Mouse (Mus musculus): ENCODE results near the gene Uvssa.

Uvssa gene

GRCm38 (mm10) chr5:33378302-33378854 lies at the start of gene Uvssa:
Gene Uvssa (plus strand): TSS chr5:33378549.
- DNase-seq (ENCODE audit: low read depth in 2 of 2, low spot score in 2 of 2) = peak; percentile 99

DNA sequence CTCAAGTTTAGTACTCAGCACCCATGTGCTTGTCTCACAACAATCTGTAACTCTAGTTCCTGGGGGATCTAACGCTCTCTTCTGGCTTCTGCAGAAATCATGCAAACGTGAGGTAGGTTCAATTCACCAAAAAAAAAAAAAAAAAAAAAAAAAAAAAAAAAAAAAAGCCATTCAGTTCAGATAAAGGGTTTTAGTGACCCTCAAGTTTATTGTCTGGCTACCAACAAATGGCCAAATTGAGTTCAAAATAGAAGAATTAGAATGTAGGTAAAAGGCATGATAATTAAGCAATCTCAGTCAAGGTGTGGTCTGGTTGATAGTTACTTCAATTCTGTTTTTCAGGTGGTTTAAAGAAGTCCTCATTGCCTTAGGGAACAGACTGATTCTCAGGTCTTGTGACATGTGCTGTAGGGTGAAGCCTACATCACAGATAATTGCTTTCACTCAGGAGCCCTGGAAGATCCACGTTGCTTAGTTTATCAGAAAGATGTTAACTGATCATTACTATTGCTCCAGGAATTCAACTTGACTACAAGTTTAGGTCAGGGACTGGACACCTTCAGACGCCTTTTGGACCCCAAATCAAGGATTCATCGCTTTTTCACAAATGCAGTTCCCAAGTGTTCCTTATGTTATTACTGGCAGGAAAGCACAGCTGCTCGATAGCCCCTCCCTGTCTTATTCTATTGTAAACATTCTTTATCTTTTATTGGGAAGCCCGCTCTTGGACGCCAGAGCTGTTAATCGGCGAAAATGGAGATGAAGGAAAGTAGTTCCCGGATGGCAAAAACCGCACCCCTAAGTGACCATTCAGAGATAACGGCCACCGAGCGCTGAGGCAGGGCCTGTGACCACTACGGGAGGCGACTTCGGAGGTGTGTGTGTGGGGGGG lies 43.7 kb upstream of the Uvssa start:
- DNase-seq (ENCODE audit: low read depth in 2 of 2, low spot score in 2 of 2) = no peak

DNA sequence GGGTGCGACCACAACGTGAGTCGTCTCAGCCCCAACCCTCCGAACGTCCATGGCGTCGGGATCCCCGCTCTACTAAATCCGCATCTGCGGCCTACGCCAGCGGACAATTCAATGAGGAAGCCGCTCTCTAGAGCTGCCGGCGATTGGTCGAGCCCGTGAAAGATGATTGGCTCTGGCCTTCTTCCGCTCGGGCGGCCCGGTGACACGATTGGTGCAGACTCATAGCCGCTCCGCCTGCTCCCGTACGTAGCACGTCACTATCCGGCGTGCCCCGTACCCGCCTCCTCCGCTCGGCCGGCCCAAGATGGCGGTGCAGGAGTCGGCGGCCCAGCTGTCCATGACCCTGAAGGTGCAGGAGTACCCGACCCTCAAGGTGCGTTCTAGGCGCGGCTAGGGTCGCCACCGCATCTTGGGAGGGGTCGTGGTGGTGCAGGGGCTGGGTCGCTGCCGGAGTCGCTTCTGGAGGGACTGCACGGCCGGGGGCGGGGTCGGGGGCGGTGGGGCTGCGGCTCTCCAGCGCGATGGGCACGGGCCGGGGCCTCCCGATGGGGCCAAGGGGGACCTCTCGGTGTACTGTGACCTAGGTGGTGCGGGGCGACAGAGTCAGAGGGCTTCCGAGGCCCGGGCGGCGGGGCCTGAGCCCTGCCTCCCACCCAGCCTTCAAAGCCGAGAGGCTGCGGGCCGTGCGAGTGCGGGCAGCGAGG lies 42.9 kb upstream of the Uvssa start, which contains the start of gene Maea:
Maea (plus strand) TSS at position 237 of the 704 bp plus-strand sequence.
- DNase-seq (ENCODE audit: low read depth in 2 of 2, low spot score in 2 of 2) = peak; percentile 93

DNA sequence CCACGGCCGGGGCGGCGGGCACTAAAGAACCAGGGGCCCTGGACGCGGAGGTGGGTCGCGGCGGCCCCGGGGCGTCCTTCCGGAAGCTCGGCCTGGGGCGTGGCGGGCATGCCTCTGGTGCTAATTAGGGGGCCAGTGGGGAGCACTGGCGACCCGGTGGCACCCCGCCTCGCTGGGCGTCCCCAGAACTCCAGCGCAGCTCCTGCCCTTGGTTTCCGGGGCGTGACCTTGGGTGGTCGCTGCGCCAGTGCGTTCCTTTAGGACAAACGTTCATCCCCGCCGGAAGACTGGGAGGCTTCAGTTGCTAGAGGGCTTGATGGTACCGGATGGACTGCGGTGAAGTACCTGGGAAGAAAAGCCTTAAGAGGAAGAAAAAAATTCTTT lies 42.4 kb upstream of the Uvssa start:
- DNase-seq (ENCODE audit: low read depth in 2 of 2, low spot score in 2 of 2) = peak in 1 of 2 experiments; percentile 7

DNA sequence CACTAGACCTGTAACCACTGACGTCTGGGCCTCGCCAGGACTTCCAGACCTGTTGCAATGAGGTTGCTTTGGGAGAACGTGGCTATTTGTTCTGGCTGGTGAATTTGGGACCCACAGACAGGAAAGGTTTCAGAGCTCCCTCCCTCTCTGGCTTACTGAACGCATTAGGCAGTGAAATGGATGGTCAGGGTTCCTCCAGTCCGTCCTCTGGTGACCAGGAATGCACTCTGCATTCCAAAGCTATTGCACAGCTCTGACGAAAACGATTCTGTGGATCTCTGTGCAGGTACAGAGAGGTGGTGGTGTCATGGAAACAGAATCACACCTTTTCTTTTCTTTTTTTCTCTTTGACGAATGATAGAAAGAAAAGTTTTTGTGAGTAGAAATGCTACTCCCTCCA lies 41.1 kb upstream of the Uvssa start:
- DNase-seq (ENCODE audit: low read depth in 2 of 2, low spot score in 2 of 2) = no peak

DNA sequence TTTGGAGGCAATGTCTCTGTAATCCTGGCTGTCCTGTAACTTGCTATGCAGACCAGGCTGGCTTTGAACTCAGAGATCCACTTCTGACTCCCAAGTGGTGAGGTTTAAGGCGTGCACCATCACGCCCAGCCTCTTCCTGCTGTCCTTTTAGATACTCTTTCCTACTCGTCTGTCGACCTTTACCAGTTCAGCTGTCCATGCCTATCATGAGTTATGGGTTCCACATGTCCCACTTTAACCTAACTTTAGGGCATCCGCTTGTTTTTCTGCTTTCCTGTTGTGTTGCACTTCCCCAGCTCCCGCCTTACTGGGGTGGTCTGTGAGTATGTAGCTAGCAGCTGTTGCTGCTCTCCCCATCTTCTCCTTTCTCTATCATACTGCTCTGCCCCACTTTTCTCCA lies 37.2 kb upstream of the Uvssa start:
- DNase-seq (ENCODE audit: low read depth in 2 of 2, low spot score in 2 of 2) = no peak

GRCm38 (mm10) chr5:33342248-33342647 lies 36.1 kb upstream of the Uvssa start:
- peak in 1 of 2 experiments; percentile 9 for DNase-seq (ENCODE audit: low read depth in 2 of 2, low spot score in 2 of 2)

DNA sequence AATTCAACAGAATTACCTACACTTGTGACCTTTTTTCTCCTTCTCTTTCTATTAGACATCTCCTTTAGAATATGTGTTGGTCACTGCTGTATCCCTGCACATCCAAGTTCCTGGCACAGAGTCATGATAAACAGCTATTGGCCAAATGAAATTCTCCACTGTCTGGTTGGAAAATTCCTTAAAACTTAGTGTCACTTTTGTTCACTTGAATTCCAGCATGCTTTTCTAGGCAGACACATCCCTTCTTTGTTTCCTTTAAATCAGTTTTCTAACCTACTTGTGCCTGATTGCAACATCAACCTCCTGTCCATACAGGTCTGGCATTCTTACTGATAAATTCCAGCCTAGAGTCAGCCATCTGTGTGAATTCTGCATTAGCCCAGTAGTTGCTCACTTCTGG lies 35.5 kb upstream of the Uvssa start:
- DNase-seq (ENCODE audit: low read depth in 2 of 2, low spot score in 2 of 2) = no peak

DNA sequence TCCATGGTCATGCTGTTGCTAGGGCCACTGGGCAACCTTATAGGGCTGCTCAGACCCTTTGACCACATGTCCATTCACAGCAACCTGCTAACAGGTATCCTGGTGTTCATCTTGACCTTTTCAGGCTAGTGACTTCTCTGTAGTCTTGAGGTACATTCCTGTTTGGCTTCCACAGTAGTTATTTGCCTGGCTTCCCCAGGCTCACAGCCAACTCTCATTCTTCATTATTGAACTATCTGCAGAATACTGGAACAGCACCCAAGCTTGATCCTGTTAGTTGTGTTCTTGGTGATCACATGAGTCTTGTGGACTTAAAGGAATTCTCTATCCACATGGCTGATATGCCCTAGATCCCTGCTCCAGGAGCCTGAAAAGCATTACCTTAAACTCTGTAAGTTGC lies 34.8 kb upstream of the Uvssa start:
- DNase-seq (ENCODE audit: low read depth in 2 of 2, low spot score in 2 of 2) = no peak

- no peak for DNase-seq (ENCODE audit: low read depth in 2 of 2, low spot score in 2 of 2)
Measured at GRCm38 (mm10) chr5:33344070-33344469, 34.3 kb upstream of the Uvssa start.

GRCm38 (mm10) chr5:33347620-33348019 lies 30.7 kb upstream of the Uvssa start:
- no peak for DNase-seq (ENCODE audit: low read depth in 2 of 2, low spot score in 2 of 2)

DNA sequence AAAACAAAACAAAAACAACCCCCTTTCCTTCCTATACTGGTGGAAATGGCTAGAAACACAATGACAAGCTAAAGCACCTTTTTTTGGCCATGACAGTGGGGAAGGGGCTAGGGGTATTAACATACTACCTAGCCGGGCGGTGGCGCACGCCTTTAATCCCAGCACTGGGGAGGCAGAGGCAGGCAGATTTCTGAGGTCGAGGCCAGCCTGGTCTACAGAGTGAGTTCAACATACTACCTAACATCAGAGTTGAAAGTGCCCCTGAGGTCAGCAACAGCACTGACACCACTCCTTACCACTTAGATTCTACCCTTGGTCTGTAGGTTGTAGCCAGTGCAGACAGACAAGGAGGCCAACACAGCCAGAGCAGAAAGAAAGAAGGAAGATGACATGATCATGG lies 29.1 kb upstream of the Uvssa start:
- DNase-seq (ENCODE audit: low read depth in 2 of 2, low spot score in 2 of 2) = no peak

DNA sequence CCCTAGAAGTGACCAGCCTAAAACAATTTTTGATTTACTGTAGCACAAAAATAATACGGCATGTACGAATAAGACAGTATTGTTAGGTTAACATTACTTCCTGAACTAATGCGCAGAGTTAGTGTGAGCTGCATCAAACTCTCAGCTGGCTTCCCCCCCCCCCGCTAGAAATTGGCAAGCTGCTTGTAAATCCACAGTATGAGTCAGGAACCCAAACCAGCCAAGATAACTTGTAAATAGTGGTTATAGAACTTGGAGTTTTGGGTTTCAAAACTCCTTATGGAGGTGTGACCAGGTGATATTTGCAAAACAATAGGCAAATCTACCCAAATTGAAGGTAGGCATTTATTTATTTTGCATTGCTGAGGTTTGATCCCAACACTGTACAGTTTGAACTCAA lies 28.6 kb upstream of the Uvssa start:
- no peak for DNase-seq (ENCODE audit: low read depth in 2 of 2, low spot score in 2 of 2)

GRCm38 (mm10) chr5:33351556-33352272 lies 26.6 kb upstream of the Uvssa start:
- DNase-seq (ENCODE audit: low read depth in 2 of 2, low spot score in 2 of 2) = no peak

GRCm38 (mm10) chr5:33352273-33352645 lies 26.1 kb upstream of the Uvssa start:
- DNase-seq (ENCODE audit: low read depth in 2 of 2, low spot score in 2 of 2) = no peak

DNA sequence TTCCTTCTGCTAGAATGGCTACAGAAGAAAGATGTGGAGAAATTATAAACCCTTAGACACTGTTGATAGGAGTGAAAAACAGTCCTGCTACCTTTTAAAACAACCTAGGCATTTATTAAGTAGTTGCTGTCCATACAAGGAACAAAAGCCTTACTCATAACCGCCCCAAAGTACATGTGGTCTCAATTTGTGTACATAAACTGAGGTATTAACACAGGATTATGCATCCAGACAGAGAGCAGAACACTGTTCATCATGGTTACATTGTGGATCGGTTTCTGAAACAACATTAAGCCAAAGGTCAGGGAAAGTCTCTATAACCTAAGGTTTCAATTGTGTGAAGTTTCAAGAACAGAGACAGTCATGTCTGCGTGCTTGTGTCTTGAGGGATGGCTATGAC lies 25.3 kb upstream of the Uvssa start:
- no peak for DNase-seq (ENCODE audit: low read depth in 2 of 2, low spot score in 2 of 2)

- no peak for DNase-seq (ENCODE audit: low read depth in 2 of 2, low spot score in 2 of 2)
Measured at GRCm38 (mm10) chr5:33357494-33357893, 20.9 kb upstream of the Uvssa start.

- no peak for DNase-seq (ENCODE audit: low read depth in 2 of 2, low spot score in 2 of 2)
Measured at GRCm38 (mm10) chr5:33358467-33358866, 19.9 kb upstream of the Uvssa start.

DNA sequence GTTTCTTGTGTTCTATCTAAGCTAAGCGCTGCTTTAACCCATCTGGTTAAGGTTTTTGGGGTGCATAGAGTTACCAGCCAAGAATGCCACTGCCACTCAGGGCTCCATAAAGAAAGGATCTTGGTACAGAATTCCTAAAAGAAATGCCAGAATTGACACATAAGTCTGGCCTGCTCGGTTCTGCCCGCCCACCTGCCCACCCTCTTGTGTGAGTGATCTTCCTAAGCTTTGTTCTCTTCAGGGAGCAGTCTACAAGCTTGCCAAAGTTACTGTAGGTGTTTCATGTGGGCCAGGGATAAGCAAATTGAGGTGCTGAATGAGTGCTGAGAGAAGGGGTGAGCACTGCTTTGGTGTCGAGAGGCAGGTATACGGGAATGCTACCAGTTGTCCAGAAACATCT lies 15.1 kb upstream of the Uvssa start:
- no peak for DNase-seq (ENCODE audit: low read depth in 2 of 2, low spot score in 2 of 2)

- DNase-seq (ENCODE audit: low read depth in 2 of 2, low spot score in 2 of 2) = no peak
Measured at GRCm38 (mm10) chr5:33368651-33369050, 9.7 kb upstream of the Uvssa start.

- no peak for DNase-seq (ENCODE audit: low read depth in 2 of 2, low spot score in 2 of 2)
Measured at GRCm38 (mm10) chr5:33371137-33371536, 7.2 kb upstream of the Uvssa start.
